In genomic region chr5:52878847-52879246, GRCm38 (mm10) we compare ENCODE assay signal across 9 mouse cellular contexts. TPM values are rescaled to one million over a fixed set of nuclear protein-coding genes. Genes with fewer than 3 reads are reported as not detected.
DNase-seq lines count a peak whose midpoint lies in the region; ATAC-seq and TF ChIP-seq lines count a peak whose summit lies in the region.
"Had no signal": no experiment of that assay in that cellular context is flagged by ENCODE, and none has a peak within 500 bp of the region (broad histone marks: within the 10 kb centered on the region; RNA-seq: fewer than 3 reads in every experiment).

No protein-coding gene starts in this region.

- H3K27me3 ChIP-seq in kidney, embryonic 14.5 days (ENCODE audit: control insufficient read depth, insufficient read depth, low read length), result no peaks in the 10 kb centered on the region
- no peaks in the 10 kb centered on the region for H3K27me3 ChIP-seq in limb, embryonic 14.5 days (ENCODE audit: control insufficient read depth, insufficient read depth, low read length)
- H3K27me3 ChIP-seq: embryonic facial prominence, embryonic 15.5 days had no signal

- no peak overlapping the region for H3K4me3 ChIP-seq in cortical plate, adult 2 months (ENCODE audit: insufficient read depth, low read length)
- no peak overlapping the region for H3K4me3 ChIP-seq in kidney, embryonic 14.5 days (ENCODE audit: low read length)
- no peak overlapping the region for H3K4me3 ChIP-seq in limb, embryonic 14.5 days (replicated peaks; ENCODE audit: low read length)
- H3K4me3 ChIP-seq: embryonic facial prominence, embryonic 15.5 days had no signal

- no peaks in the 10 kb centered on the region for H3K9me3 ChIP-seq in kidney, embryonic 14.5 days (ENCODE audit: control insufficient read depth, low read length)
- no peaks in the 10 kb centered on the region for H3K9me3 ChIP-seq in limb, embryonic 14.5 days (ENCODE audit: control insufficient read depth, low read length)
- H3K9me3 ChIP-seq: embryonic facial prominence, embryonic 15.5 days had no signal

- H3K36me3 ChIP-seq in kidney, embryonic 14.5 days (ENCODE audit: control insufficient read depth, insufficient read depth, low read length), result no peaks in the 10 kb centered on the region
- H3K36me3 ChIP-seq in limb, embryonic 14.5 days (ENCODE audit: control insufficient read depth, insufficient read depth, low read length), result no peaks in the 10 kb centered on the region
- H3K36me3 ChIP-seq: embryonic facial prominence, embryonic 15.5 days had no signal

- H3K9ac ChIP-seq in kidney, embryonic 14.5 days (ENCODE audit: low read depth, low read length), result no peak overlapping the region
- no peak overlapping the region for H3K9ac ChIP-seq in limb, embryonic 14.5 days (ENCODE audit: low read depth, low read length, severe bottlenecking)
- H3K9ac ChIP-seq: embryonic facial prominence, embryonic 15.5 days had no signal

- DNase-seq in A20 (ENCODE audit: low read depth, low spot score), result peak; percentile 65
- DNase-seq in T-cell, adult 2 months (ENCODE audit: low spot score), result peak; percentile 28
- peak; percentile 42 for DNase-seq in heart, adult 8-10 months (ENCODE audit: low spot score)
- peak; percentile 89 for DNase-seq in limb, embryonic 14.5 days (ENCODE audit: low spot score)
- peak; percentile 67 for DNase-seq in neural tube, embryonic 10.5 days (ENCODE audit: extremely low spot score, low spot score)
- DNase-seq in thymus, postnatal 0 days (ENCODE audit: low spot score), result peak; percentile 75

- peak; percentile 93 for TF ChIP-seq CTCF in cortical plate, adult 2 months (IDR thresholded peaks at IDR 0.05; ENCODE audit: extremely low read depth, insufficient read depth, low read length)

- WGBS in kidney, embryonic 14.5 days, result 5% methylated on average over 12 of the region's 14 CpGs
- 8% methylated on average over 8 of the region's 14 CpGs for WGBS in limb, embryonic 14.5 days

- no peak for TF ChIP-seq POLR2A in cortical plate, adult 2 months (IDR thresholded peaks at IDR 0.05; ENCODE audit: extremely low read depth, insufficient read depth, low read length)
- TF ChIP-seq POLR2A in limb, embryonic 14.5 days (IDR thresholded peaks at IDR 0.05; ENCODE audit: borderline replicate concordance, extremely low read depth, insufficient read depth, insufficient read length), result no peak

- ATAC-seq in kidney, embryonic 14.5 days (ENCODE audit: low FRiP score, low TSS enrichment), result peak; percentile 87; the same call in 1 of the 2 replicates
- peak; percentile 84 for ATAC-seq in limb, embryonic 14.5 days (ENCODE audit: low FRiP score, low read depth)

- H3K27ac ChIP-seq in cortical plate, adult 2 months (ENCODE audit: insufficient read depth, low read length), result no peak overlapping the region
- H3K27ac ChIP-seq in kidney, embryonic 14.5 days (ENCODE audit: low read depth, low read length), result no peak overlapping the region
- H3K27ac ChIP-seq in limb, embryonic 14.5 days (replicated peaks; ENCODE audit: low read depth, low read length), result no peak overlapping the region
- H3K27ac ChIP-seq: embryonic facial prominence, embryonic 15.5 days had no signal

- H3K4me2 ChIP-seq in kidney, embryonic 14.5 days (replicated peaks; ENCODE audit: low read depth, low read length), result no peak overlapping the region
- H3K4me2 ChIP-seq in limb, embryonic 14.5 days (replicated peaks; ENCODE audit: low read depth, low read length, severe bottlenecking), result no peak overlapping the region
- H3K4me2 ChIP-seq: embryonic facial prominence, embryonic 15.5 days had no signal

- H3K4me1 ChIP-seq in cortical plate, adult 2 months (ENCODE audit: control insufficient read depth, insufficient read depth, low read length), result no peaks in the 10 kb centered on the region
- no peaks in the 10 kb centered on the region for H3K4me1 ChIP-seq in kidney, embryonic 14.5 days (ENCODE audit: control insufficient read depth, insufficient read depth, low read length)
- no peaks in the 10 kb centered on the region for H3K4me1 ChIP-seq in limb, embryonic 14.5 days (ENCODE audit: control insufficient read depth, insufficient read depth, low read length)
- H3K4me1 ChIP-seq: embryonic facial prominence, embryonic 15.5 days had no signal

RNA-seq across cellular contexts. Expression of gene Anapc4, which starts 45.0 kb away (rescaled TPM):
- 98.5 and 114 TPM in 2 replicates for polyA plus RNA-seq in cortical plate, adult 2 months (2012; rRNA removed)
- 10 to 100 TPM; 28.5 to 40.0 (median 34.4) TPM for total RNA-seq in heart, adult 8-10 months (2022)
- 76.0 and 120 TPM in 2 replicates for polyA plus RNA-seq in kidney, embryonic 14.5 days (2014; fragmentation: Nextera tagmentation; extraction: Ambion mirVana)
- polyA plus RNA-seq in limb, embryonic 14.5 days (2012; rRNA removed), result 115 and 149 TPM in 2 replicates
- polyA plus RNA-seq in limb, embryonic 14.5 days (2014; fragmentation: Nextera tagmentation; extraction: Ambion mirVana), result 118 and 129 TPM in 2 replicates
- 62.5 and 64.7 TPM in 2 replicates for polyA plus RNA-seq in thymus, postnatal 0 days (2015; fragmentation: Nextera tagmentation; extraction: Ambion mirVana)

Comparison
In these comparisons a context has a peak if more than half of its experiments do, and no peak if none do; other contexts are left out.
1. DNase-seq: peak in every context shown above with its lines; median percentile 89 in limb, embryonic 14.5 days; 75 in thymus, postnatal 0 days; 67 in neural tube, embryonic 10.5 days; 65 in A20; 42 in heart, adult 8-10 months; 28 in T-cell, adult 2 months.